Mouse (Mus musculus) C2C12 (cell line): ENCODE data around the gene Mbd6. TPM values are rescaled to one million over a fixed set of nuclear protein-coding genes. Genes with fewer than 3 reads are reported as not detected.
"Not testable (repeated sequence)": the region's sequence is repeated elsewhere in the genome, so short reads cannot be mapped to it uniquely, and the experiment has no call there.

Source experiments
- H3K27me3 ChIP-seq: one replicate; pipeline ENCODE4 v1.6.1; 2011; ENCODE audit not compliant: control insufficient read depth, insufficient read depth, insufficient read length
- H3K36me3 ChIP-seq: one replicate; pipeline ENCODE4 v1.6.1; 2011; ENCODE audit not compliant: control insufficient read depth, insufficient read depth
- H3K4me3 ChIP-seq: one replicate; pipeline ENCODE4 v1.5.1; 2011; ENCODE audit warnings: mild to moderate bottlenecking, control low read depth; ENCODE audit not compliant: poor library complexity, insufficient read depth, severe bottlenecking
- H3K79me2 ChIP-seq: one replicate; pipeline ENCODE4 v1.6.1; 2011; ENCODE audit not compliant: control insufficient read depth, insufficient read depth
- H3K79me3 ChIP-seq: one replicate; pipeline ENCODE4 v1.6.1; 2011; ENCODE audit warnings: low read depth, control low read depth
- H3ac ChIP-seq: one replicate; pipeline ENCODE3; 2011; ENCODE audit warnings: low read depth; ENCODE audit not compliant: control insufficient read depth, insufficient read length
- CEBPB ChIP-seq: IDR thresholded peaks from one replicate; pipeline ENCODE4 v1.6.1; 2011; ENCODE audit warnings: low read depth, mild to moderate bottlenecking, control low read depth, moderate library complexity
- CTCF ChIP-seq: IDR thresholded peaks from one replicate; pipeline ENCODE4 v1.5.1; 2011; ENCODE audit not compliant: control insufficient read depth, insufficient read depth, insufficient read length
- FOSL1 ChIP-seq: IDR thresholded peaks from one replicate; pipeline ENCODE4 v1.8.0; 2011; ENCODE audit warnings: mild to moderate bottlenecking, low read length; ENCODE audit not compliant: poor library complexity, insufficient read depth, severe bottlenecking
- MAX ChIP-seq: IDR thresholded peaks from one replicate; pipeline ENCODE4 v1.6.1; 2011; ENCODE audit warnings: mild to moderate bottlenecking, control low read depth
- MYOD1 ChIP-seq: IDR thresholded peaks from one replicate; pipeline ENCODE4 v1.6.1; 2011; ENCODE audit warnings: low read depth; ENCODE audit not compliant: control insufficient read depth, insufficient read length
- MYOG ChIP-seq: IDR thresholded peaks from one replicate; pipeline ENCODE4 v1.6.1; 2011; ENCODE audit not compliant: control insufficient read depth, insufficient read length; ENCODE audit errors: extremely low read depth
- USF1 ChIP-seq: IDR thresholded peaks from one replicate; pipeline ENCODE4 v1.6.1; 2011; ENCODE audit warnings: low read depth, mild to moderate bottlenecking, control low read depth, moderate library complexity
- polyA plus RNA-seq: library from polyadenylated mRNA; unstranded; fragments of >200 nt; fragmentation: generic; extraction: Trizol; gene quantifications from one replicate; pipeline ENCODE4 v1.2.1, GENCODE M21; 2012; ENCODE audit warnings: missing spikeins

Gene Mbd6
- polyA plus RNA-seq, 1 experiment: 15.2 TPM

GRCm38 (mm10) chr10:127311476-127312355 lies 22.9 kb upstream of the Mbd6 start, which contains the start of gene Mars:
Gene Mars, minus strand, starts transcription at chr10:127311786.
- peaks cover 36% of the 10 kb centered on the region for H3K36me3 ChIP-seq

GRCm38 (mm10) chr10:127310523-127311475 lies 22.0 kb upstream of the Mbd6 start:
- no peak for TF ChIP-seq MYOD1
- TF ChIP-seq MYOG: no peak
- TF ChIP-seq MAX: peak; percentile 86
- TF ChIP-seq FOSL1: no peak
- no peaks in the 10 kb centered on the region for H3K27me3 ChIP-seq
- H3K79me2 ChIP-seq: peaks cover 46% of the 10 kb centered on the region

More at GRCm38 (mm10) chr10:127311476-127312355, 22.9 kb upstream of the Mbd6 start, which contains the start of gene Mars:
- peak within 1 kb of the TSS; percentile 98 for H3K4me3 ChIP-seq
- TF ChIP-seq CEBPB: peak; percentile 84
- no peak for TF ChIP-seq MYOD1
- TF ChIP-seq CTCF: no peak
- TF ChIP-seq MAX: peak; percentile 81
- TF ChIP-seq USF1: no peak
- peaks cover 19% of the 10 kb centered on the region for H3K79me3 ChIP-seq
- H3K79me2 ChIP-seq: peaks cover 46% of the 10 kb centered on the region
- H3K27me3 ChIP-seq: no peaks in the 10 kb centered on the region
- H3ac ChIP-seq: peak within 1 kb of the TSS; percentile 91

GRCm38 (mm10) chr10:127309167-127309566 lies 20.3 kb upstream of the Mbd6 start:
- Histone ChIP-seq H3K79me2 (peaks cover 46% of the 10 kb centered on the region), H3K79me3 (peaks cover 19% of the 10 kb centered on the region), H3K36me3 (peaks cover 61% of the 10 kb centered on the region)
- H3ac ChIP-seq, H3K4me3 ChIP-seq, H3K27me3 ChIP-seq: not testable (repeated sequence)

More at GRCm38 (mm10) chr10:127310523-127311475, 22.0 kb upstream of the Mbd6 start:
- Histone ChIP-seq H3K4me3 (peak overlapping the region; percentile 98), H3K79me3 (peaks cover 19% of the 10 kb centered on the region), H3K36me3 (peaks cover 45% of the 10 kb centered on the region), H3ac (peak overlapping the region; percentile 91)

GRCm38 (mm10) chr10:127303136-127303535 lies 14.3 kb upstream of the Mbd6 start:
- no peak overlapping the region for H3ac ChIP-seq
- peaks cover 12% of the 10 kb centered on the region for H3K79me2 ChIP-seq
- peaks cover 3% of the 10 kb centered on the region for H3K79me3 ChIP-seq
- H3K27me3 ChIP-seq: no peaks in the 10 kb centered on the region
- H3K4me3 ChIP-seq: no peak overlapping the region
- H3K36me3 ChIP-seq: peaks cover 96% of the 10 kb centered on the region
- TF ChIP-seq USF1 (no peak), MYOD1 (no peak), MAX (no peak), MYOG (no peak), CEBPB (no peak), CTCF (no peak)

- H3K79me2 ChIP-seq: peaks cover under 1% of the 10 kb centered on the region
- TF ChIP-seq MYOG: no peak
- no peak for TF ChIP-seq FOSL1
- TF ChIP-seq CTCF: no peak
- TF ChIP-seq CEBPB: no peak
- no peak for TF ChIP-seq MYOD1
- no peak for TF ChIP-seq USF1
- TF ChIP-seq MAX: no peak
- no peak overlapping the region for H3K4me3 ChIP-seq
- no peaks in the 10 kb centered on the region for H3K79me3 ChIP-seq
- H3K36me3 ChIP-seq: peaks cover 96% of the 10 kb centered on the region
- no peaks in the 10 kb centered on the region for H3K27me3 ChIP-seq
- H3ac ChIP-seq: no peak overlapping the region
Measured at GRCm38 (mm10) chr10:127300361-127300760, 11.5 kb upstream of the Mbd6 start.
